Mouse (Mus musculus) liver, postnatal 0 days (tissue): ENCODE measurements at regions not wholly inside any gene's neighbourhood (a gene's known extent, or its start where the extent isn't known, plus 50 kb on each side); places are given as distances from the start of the nearest gene placed in this dataset.

Experiments
- CTCF ChIP-seq: sonication (generic); IDR thresholded peaks from 2 replicates; pipeline ENCODE4 v1.5.1; 2016; ENCODE audit warnings: antibody characterized with exemption, low read depth
- EP300 ChIP-seq: IDR thresholded peaks from 2 replicates; pipeline ENCODE4 v1.6.1; 2016; ENCODE audit warnings: antibody characterized with exemption, low read depth, mild to moderate bottlenecking

- TF ChIP-seq CTCF: no peak
- TF ChIP-seq EP300: no peak
Observed at GRCm38 (mm10) chr2:85255610-85256009, 58.6 kb upstream of the Lrrc55 start.
